Mouse (Mus musculus) embryonic fibroblast, embryonic 13.5 days (primary cell): ENCODE results near the gene Fcrla. TPM values are rescaled to one million over a fixed set of nuclear protein-coding genes. Genes with fewer than 3 reads are reported as not detected.

Experiments used
- H3K27ac ChIP-seq: 2 replicates; pipeline ENCODE4 v1.5.1; 2012; ENCODE audit warnings: low read length, control low read depth, inconsistent platforms; ENCODE audit not compliant: insufficient read depth
- H3K4me1 ChIP-seq: 2 replicates; pipeline ENCODE4 v1.6.1; 2011; ENCODE audit warnings: low read length; ENCODE audit not compliant: control insufficient read depth, insufficient read depth
- H3K4me3 ChIP-seq: 2 replicates; pipeline ENCODE4 v1.5.1; 2011; ENCODE audit warnings: mild to moderate bottlenecking, control low read depth, low read length; ENCODE audit not compliant: insufficient read depth
- CTCF ChIP-seq: IDR thresholded peaks from 2 replicates; pipeline ENCODE4 v1.5.1; 2011; ENCODE audit warnings: mild to moderate bottlenecking, control low read depth, low read length, moderate library complexity, borderline replicate concordance; ENCODE audit not compliant: insufficient read depth
- POLR2A ChIP-seq: IDR thresholded peaks from 2 replicates; pipeline ENCODE4 v1.6.1; 2011; ENCODE audit warnings: low read depth, mild to moderate bottlenecking, control low read depth, low read length, moderate library complexity
- polyA plus RNA-seq: library from polyadenylated mRNA; stranded (reverse); fragments of >200 nt; gene quantifications from 2 replicates; pipeline ENCODE4 v1.2.4, GENCODE M21; 2011; ENCODE audit warnings: low read depth; ENCODE audit not compliant: missing spikeins, insufficient read length

Gene Fcrla
- polyA plus RNA-seq, 1 experiment: not detected

- Histone ChIP-seq H3K4me3 (no peak overlapping the region), H3K4me1 (no peaks in the 10 kb centered on the region), H3K27ac (no peak overlapping the region)
- TF ChIP-seq POLR2A: no peak
- no peak for TF ChIP-seq CTCF
Measured at GRCm38 (mm10) chr1:170933386-170933920, 6.1 kb upstream of the Fcrla start.

GRCm38 (mm10) chr1:170932043-170932442 lies 4.7 kb upstream of the Fcrla start:
- TF ChIP-seq CTCF (no peak), POLR2A (no peak)

GRCm38 (mm10) chr1:170929245-170929644 lies 1.9 kb upstream of the Fcrla start:
- TF ChIP-seq POLR2A (no peak), CTCF (no peak)
- H3K27ac ChIP-seq: no peak overlapping the region
- no peaks in the 10 kb centered on the region for H3K4me1 ChIP-seq
- no peak overlapping the region for H3K4me3 ChIP-seq

More at GRCm38 (mm10) chr1:170932043-170932442, 4.7 kb upstream of the Fcrla start:
- H3K4me1 ChIP-seq: no peaks in the 10 kb centered on the region
- no peak overlapping the region for H3K4me3 ChIP-seq
- H3K27ac ChIP-seq: no peak overlapping the region

GRCm38 (mm10) chr1:170928467-170928866 lies 1.1 kb upstream of the Fcrla start:
- Histone ChIP-seq H3K4me1 (no peaks in the 10 kb centered on the region), H3K27ac (no peak overlapping the region), H3K4me3 (no peak overlapping the region)
- TF ChIP-seq CTCF (no peak), POLR2A (no peak)

- TF ChIP-seq CTCF (no peak), POLR2A (no peak)
- no peak overlapping the region for H3K27ac ChIP-seq
- no peak overlapping the region for H3K4me3 ChIP-seq
- no peaks in the 10 kb centered on the region for H3K4me1 ChIP-seq
Measured at GRCm38 (mm10) chr1:170926941-170927340, 442 bp downstream of the Fcrla start.

- H3K4me3 ChIP-seq: no peak overlapping the region
- H3K4me1 ChIP-seq: no peaks in the 10 kb centered on the region
- no peak for TF ChIP-seq POLR2A
- no peak overlapping the region for H3K27ac ChIP-seq
Measured at GRCm38 (mm10) chr1:170924485-170924884, 2.9 kb downstream of the Fcrla start.

GRCm38 (mm10) chr1:170919308-170919707 lies 8.1 kb downstream of the Fcrla start:
- TF ChIP-seq CTCF (no peak), POLR2A (no peak)
- H3K4me1 ChIP-seq: no peaks in the 10 kb centered on the region
- H3K27ac ChIP-seq: no peak overlapping the region
- H3K4me3 ChIP-seq: no peak overlapping the region

GRCm38 (mm10) chr1:170915657-170916056 lies 11.7 kb downstream of the Fcrla start:
- no peak for TF ChIP-seq POLR2A
- TF ChIP-seq CTCF: no peak
- Histone ChIP-seq H3K4me3 (no peak overlapping the region), H3K27ac (no peak overlapping the region), H3K4me1 (no peaks in the 10 kb centered on the region)

GRCm38 (mm10) chr1:170912891-170913615 lies 14.3 kb downstream of the Fcrla start, which contains the start of gene Fcrlb:
Gene Fcrlb, minus strand, starts transcription at chr1:170912941.
- Histone ChIP-seq H3K4me1 (no peaks in the 10 kb centered on the region), H3K27ac (no peak within 1 kb of the TSS), H3K4me3 (no peak within 1 kb of the TSS)
- TF ChIP-seq POLR2A (no peak), CTCF (no peak)

GRCm38 (mm10) chr1:170911907-170912660 lies 15.3 kb downstream of the Fcrla start:
- H3K4me1 ChIP-seq: no peaks in the 10 kb centered on the region
- H3K27ac ChIP-seq: no peak overlapping the region
- no peak overlapping the region for H3K4me3 ChIP-seq
- TF ChIP-seq CTCF (no peak), POLR2A (no peak)
